Mouse (Mus musculus): Measurements from ENCODE around the gene Rhpn2. TPM values are rescaled to one million over a fixed set of nuclear protein-coding genes. Genes with fewer than 3 reads are reported as not detected.

Rhpn2 gene
- polyA plus RNA-seq, 1 experiment from 2014 or later = 5.3 TPM

DNA sequence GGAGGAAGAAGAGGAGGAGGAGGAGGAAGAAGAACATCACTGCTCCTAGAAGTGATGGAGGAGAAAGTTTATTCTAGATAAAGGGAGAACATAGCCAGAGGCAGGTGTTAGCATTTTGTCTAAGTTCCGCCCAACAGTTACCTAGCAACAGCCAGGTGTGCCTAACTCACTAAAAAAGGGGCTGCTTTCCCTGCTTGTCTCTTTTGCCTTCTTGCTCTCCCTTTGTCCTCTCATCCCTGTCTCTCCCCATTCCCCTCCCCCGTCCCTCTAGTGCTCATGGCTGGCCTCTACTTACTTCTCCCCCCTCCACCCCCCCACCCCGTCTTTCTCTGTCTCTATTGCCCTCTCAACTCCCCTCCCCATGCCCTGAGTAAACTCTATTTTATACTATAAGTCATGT, 11.8 kb upstream of the Rhpn2 start:
- no peak overlapping the region for H3K9ac ChIP-seq
- H3K4me2 ChIP-seq = no peak overlapping the region
- H3K4me3 ChIP-seq = no peak overlapping the region
- H3K36me3 ChIP-seq = no peaks in the 10 kb centered on the region
- ATAC-seq (ENCODE audit: extremely low read depth, insufficient number of reproducible peaks, low FRiP score, low TSS enrichment) = no peak
- H3K4me1 ChIP-seq = peaks cover 12% of the 10 kb centered on the region
- WGBS = 48% methylated on average over 3 of the region's 3 CpGs
- no peak overlapping the region for H3K27ac ChIP-seq (replicated peaks)
- H3K27me3 ChIP-seq (replicated peaks) = no peaks in the 10 kb centered on the region
- no peaks in the 10 kb centered on the region for H3K9me3 ChIP-seq

DNA sequence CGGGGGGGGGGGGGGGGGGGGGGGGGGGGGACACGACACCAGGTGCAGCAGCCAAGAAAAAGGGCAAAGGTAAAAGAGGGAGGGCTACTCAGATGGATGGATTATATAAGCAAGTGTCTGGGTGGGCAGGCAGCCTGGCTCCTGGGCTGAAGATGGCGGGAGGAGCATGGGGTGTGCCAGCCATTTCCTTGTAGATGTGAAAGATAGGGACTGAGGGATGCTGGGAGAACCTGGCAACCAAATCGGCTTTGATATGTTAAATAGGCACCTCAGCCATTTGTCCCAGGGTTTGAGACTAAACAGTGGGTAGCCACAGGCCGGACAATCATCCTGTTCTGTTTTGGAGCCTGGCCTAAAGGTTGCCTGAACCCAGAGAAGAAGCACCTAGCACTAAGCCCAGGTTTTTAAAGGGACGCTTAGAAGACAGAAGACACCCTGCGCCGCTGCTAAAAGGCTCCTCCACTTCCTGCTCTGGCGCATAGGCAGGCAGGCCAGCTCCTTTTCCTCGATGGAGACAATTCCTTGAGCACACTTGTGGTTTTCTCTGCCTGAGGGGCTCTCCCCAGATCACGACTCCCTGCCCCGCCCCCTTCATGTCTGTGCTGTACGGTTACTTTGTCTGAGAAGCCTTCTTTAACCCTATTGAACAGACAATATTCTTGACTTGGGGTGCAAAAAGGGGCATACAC, 11.1 kb upstream of the Rhpn2 start:
- peak overlapping the region; percentile 41 for H3K4me2 ChIP-seq
- H3K4me3 ChIP-seq = 0 out of 2 replicates have a peak overlapping the region, but pooled peaks have one; percentile 2
- H3K9ac ChIP-seq = peak overlapping the region; percentile 65
- H3K27ac ChIP-seq (replicated peaks) = no peak overlapping the region
- no peaks in the 10 kb centered on the region for H3K27me3 ChIP-seq (replicated peaks)
- H3K9me3 ChIP-seq = no peaks in the 10 kb centered on the region
- WGBS = 10% methylated on average over 11 of the region's 13 CpGs
- no peak for ATAC-seq (ENCODE audit: extremely low read depth, insufficient number of reproducible peaks, low FRiP score, low TSS enrichment)
- peaks cover 6% of the 10 kb centered on the region; the same call in 1 of the 2 replicates for H3K4me1 ChIP-seq
- H3K36me3 ChIP-seq = no peaks in the 10 kb centered on the region

DNA sequence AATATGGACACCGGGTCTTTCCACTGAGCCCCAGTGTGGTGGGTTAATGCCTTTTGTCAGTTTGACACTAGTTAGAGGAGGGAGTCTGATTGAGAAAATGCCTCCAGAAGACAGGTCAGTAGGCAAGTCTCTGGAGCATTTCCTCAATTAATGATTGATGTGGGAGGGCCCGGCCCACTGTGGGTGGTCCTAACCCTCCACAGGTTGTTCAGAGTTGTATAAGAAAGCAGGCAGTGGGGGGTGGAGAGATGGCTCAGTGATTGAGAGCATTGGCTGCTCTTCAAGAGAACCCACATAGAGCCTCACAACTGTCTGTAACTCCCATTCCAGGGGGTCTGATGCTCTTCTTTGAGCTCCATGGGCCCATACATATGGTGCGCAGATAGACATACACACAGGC, 2.4 kb upstream of the Rhpn2 start:
- H3K9me3 ChIP-seq = no peaks in the 10 kb centered on the region
- H3K36me3 ChIP-seq = no peaks in the 10 kb centered on the region
- H3K27me3 ChIP-seq (replicated peaks) = peaks cover 37% of the 10 kb centered on the region
- no peak for ATAC-seq (ENCODE audit: extremely low read depth, insufficient number of reproducible peaks, low FRiP score, low TSS enrichment)
- peaks cover 18% of the 10 kb centered on the region for H3K4me1 ChIP-seq
- no peak overlapping the region for H3K9ac ChIP-seq
- WGBS = 70% methylated on average over 3 of the region's 3 CpGs
- no peak overlapping the region for H3K27ac ChIP-seq (replicated peaks)
- H3K4me3 ChIP-seq = no peak overlapping the region
- H3K4me2 ChIP-seq = no peak overlapping the region

DNA sequence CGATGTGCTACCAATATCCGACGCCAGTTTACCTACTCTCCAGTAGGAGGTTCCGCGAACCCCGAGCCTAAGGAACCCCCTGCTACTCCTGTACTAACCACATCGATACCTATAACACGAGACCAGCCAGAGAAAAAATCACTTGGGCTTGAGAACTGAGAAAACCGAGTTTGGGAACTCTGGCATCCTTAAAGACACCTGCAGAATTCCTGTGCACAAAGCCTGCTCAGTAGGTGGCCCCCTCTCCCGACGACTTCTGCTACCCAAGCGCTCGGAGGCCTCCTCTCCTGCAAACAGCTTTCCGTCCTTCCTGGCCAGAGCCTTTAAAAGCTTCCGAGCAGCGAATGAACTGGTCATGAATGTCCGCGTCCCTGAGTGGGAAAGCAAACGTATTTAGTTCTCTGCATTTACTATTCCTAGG, 729 bp upstream of the Rhpn2 start:
- H3K4me1 ChIP-seq = peaks cover 18% of the 10 kb centered on the region
- peaks cover 43% of the 10 kb centered on the region for H3K27me3 ChIP-seq (replicated peaks)
- peak overlapping the region; percentile 99 for H3K4me2 ChIP-seq
- peak overlapping the region; percentile 75 for H3K9ac ChIP-seq
- H3K9me3 ChIP-seq = no peaks in the 10 kb centered on the region
- no peak for ATAC-seq (ENCODE audit: extremely low read depth, insufficient number of reproducible peaks, low FRiP score, low TSS enrichment)
- peak overlapping the region; percentile 49 for H3K27ac ChIP-seq (replicated peaks)
- H3K4me3 ChIP-seq = peak overlapping the region; percentile 68
- no peaks in the 10 kb centered on the region for H3K36me3 ChIP-seq
- under 1% methylated on average over 19 of the region's 19 CpGs for WGBS

DNA sequence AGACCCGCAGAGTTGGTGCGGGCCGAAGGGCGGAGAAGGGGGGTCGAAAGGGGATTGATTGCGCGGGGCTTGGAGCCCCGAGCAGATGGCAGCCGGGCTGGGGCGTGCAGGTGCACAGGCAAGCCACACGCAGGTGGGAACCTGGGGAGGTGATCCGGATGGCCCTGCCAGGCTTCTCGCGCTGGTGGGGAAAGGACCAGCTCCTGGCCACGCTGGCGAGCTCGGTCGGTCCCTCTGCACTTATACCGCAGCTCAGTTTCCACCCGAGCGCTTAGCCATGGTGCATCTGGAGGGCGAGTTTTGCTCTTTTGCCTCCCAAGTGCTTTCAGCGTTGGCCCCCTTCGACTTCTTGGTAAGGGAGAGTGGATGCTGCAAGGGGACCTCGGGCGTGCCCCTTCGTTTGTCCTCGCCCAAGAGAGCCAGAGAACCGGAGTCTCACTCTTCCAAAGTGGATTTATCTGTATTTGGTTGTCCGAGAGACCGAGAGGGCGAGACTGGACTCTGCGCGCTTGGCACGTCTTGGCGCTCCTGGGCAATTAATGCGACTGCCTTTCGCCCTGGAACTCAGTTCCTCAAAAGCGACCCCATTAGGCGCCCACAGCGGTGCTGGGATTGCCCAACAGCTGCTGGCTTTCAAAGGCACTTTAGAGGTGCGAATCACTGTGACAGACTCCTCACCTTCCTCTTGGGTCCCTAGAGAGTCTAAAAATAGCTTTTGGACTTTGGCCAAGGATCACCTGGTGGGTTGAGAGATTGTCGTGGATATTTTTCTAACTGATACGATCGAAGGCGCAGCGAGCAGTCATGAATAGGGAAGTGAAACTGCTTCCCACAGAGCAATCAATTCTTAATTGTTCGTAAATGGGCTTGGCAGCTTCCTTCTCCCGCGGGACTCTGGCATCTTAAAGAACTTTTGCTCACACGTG, 820 bp downstream of the Rhpn2 start:
- Histone ChIP-seq H3K27me3 (replicated peaks) (peaks cover 43% of the 10 kb centered on the region), H3K9ac (peak overlapping the region; percentile 86), H3K4me1 (peaks cover 18% of the 10 kb centered on the region), H3K27ac (replicated peaks) (peak overlapping the region; percentile 21), H3K4me3 (peak overlapping the region; percentile 68), H3K36me3 (no peaks in the 10 kb centered on the region), H3K9me3 (no peaks in the 10 kb centered on the region), H3K4me2 (peak overlapping the region; percentile 99)
- ATAC-seq (ENCODE audit: extremely low read depth, insufficient number of reproducible peaks, low FRiP score, low TSS enrichment) = no peak
- WGBS = 1% methylated on average over 51 of the region's 51 CpGs

DNA sequence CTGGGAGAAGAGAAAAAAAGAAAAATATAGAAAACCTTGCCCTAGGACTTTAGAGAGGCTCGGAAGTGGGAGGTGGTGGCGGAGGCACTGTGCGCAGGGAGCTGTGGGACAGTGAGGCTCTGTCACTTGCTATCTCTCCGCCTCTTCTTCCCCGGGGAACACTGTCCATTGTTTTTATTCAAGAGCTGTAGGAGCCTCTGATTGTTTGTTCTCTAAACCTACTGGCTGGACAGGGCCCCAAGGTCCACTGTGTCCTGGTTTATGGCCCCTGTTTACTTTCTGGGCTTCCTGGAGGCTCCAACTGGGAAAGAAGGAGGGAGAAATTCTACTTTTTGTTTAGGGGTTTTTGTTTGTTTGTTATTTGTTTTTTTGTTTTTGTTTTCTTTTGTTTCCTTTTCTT, 6.2 kb downstream of the Rhpn2 start:
- H3K36me3 ChIP-seq = no peaks in the 10 kb centered on the region
- H3K4me3 ChIP-seq = no peak overlapping the region
- H3K9me3 ChIP-seq = no peaks in the 10 kb centered on the region
- H3K4me2 ChIP-seq = no peak overlapping the region
- no peak for ATAC-seq (ENCODE audit: extremely low read depth, insufficient number of reproducible peaks, low FRiP score, low TSS enrichment)
- 36% methylated on average over 5 of the region's 5 CpGs for WGBS
- no peak overlapping the region for H3K27ac ChIP-seq (replicated peaks)
- H3K9ac ChIP-seq = no peak overlapping the region
- H3K4me1 ChIP-seq = peaks cover 11% of the 10 kb centered on the region
- peaks cover 17% of the 10 kb centered on the region for H3K27me3 ChIP-seq (replicated peaks)

DNA sequence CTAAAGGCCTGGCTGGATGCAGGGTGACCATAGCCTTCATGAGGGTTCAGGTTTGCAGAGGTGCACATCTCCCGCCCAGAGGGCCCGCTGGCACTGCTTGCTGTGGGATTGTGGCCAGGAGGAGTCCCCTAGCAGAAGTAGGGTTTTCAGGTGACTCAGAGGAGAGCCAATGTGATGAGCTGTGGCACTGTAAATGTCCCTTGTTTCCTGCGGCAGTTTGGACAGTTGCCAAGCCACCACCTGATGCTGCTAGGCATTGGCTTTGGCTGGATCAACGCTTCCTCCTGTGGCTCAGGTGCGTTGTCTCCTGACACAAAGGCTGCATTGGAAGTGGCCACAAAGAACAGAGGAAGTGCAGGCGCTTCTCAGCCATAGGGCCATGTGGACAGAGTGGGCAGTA, 7.3 kb downstream of the Rhpn2 start:
- Histone ChIP-seq H3K27me3 (replicated peaks) (peaks cover 9% of the 10 kb centered on the region), H3K9ac (no peak overlapping the region), H3K4me1 (peaks cover 10% of the 10 kb centered on the region), H3K4me2 (no peak overlapping the region), H3K27ac (replicated peaks) (no peak overlapping the region), H3K9me3 (no peaks in the 10 kb centered on the region), H3K4me3 (no peak overlapping the region), H3K36me3 (no peaks in the 10 kb centered on the region)
- no peak for ATAC-seq (ENCODE audit: extremely low read depth, insufficient number of reproducible peaks, low FRiP score, low TSS enrichment)
- WGBS = 76% methylated on average over 6 of the region's 6 CpGs

DNA sequence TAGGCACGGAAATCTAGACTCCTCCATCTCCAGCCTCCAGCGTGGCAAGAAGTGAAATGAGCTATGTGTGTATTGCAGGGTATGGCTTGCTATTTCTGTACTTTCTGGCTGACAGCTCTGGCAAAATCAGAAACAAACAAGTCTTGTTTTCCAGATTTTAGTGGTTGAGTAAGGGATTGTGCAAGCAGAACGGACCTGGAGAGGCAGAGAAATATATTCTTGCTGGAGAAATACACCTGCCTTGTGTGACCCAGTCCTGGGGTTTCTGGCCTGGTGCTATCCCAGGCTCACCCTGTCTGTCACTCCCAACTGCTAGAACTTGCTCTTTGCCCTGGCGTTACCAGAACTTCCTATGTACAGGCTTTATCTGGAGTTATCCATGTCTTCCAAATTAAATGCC, 8.5 kb downstream of the Rhpn2 start:
- Histone ChIP-seq H3K27ac (replicated peaks) (no peak overlapping the region; the same call in 1 of the 2 replicates), H3K9me3 (no peaks in the 10 kb centered on the region), H3K9ac (no peak overlapping the region), H3K4me2 (no peak overlapping the region), H3K4me3 (no peak overlapping the region), H3K27me3 (replicated peaks) (no peaks in the 10 kb centered on the region), H3K36me3 (no peaks in the 10 kb centered on the region), H3K4me1 (peaks cover 12% of the 10 kb centered on the region)
- no peak for ATAC-seq (ENCODE audit: extremely low read depth, insufficient number of reproducible peaks, low FRiP score, low TSS enrichment)
- 41% methylated on average over 4 of the region's 4 CpGs for WGBS

DNA sequence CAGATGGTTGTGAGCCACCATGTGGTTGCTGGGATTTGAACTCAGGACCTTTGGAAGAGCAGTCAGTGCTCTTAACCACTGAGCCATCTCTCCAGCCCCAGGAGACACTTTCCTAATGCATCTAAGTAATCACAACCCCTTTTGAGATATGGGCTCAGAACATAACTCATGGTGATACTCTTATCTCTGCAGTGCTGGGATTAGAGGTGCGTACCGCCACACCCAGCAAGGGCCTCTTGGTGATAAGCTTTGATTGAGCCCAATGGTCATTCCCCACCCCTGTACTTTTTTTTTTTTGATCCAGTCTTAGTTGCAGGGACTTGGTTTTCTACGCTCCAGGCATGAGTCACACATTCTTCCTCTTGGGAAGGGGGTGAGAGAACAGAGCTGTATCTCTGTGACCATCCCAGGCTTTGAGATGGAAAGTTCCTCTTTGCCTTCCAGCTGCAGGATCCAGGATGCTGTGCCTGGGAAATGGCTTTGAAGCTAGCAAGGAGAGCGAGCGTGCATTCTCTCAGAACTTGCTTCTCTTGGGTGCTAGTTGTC, 10.9 kb downstream of the Rhpn2 start:
- Histone ChIP-seq H3K4me1 (peaks cover 21% of the 10 kb centered on the region), H3K4me2 (no peak overlapping the region), H3K27ac (replicated peaks) (0 out of 2 replicates have a peak overlapping the region, but pooled peaks have one; percentile 12), H3K9ac (no peak overlapping the region), H3K27me3 (replicated peaks) (no peaks in the 10 kb centered on the region), H3K36me3 (no peaks in the 10 kb centered on the region), H3K4me3 (no peak overlapping the region), H3K9me3 (no peaks in the 10 kb centered on the region)
- ATAC-seq (ENCODE audit: extremely low read depth, insufficient number of reproducible peaks, low FRiP score, low TSS enrichment) = no peak
- WGBS = 49% methylated on average over 5 of the region's 5 CpGs

DNA sequence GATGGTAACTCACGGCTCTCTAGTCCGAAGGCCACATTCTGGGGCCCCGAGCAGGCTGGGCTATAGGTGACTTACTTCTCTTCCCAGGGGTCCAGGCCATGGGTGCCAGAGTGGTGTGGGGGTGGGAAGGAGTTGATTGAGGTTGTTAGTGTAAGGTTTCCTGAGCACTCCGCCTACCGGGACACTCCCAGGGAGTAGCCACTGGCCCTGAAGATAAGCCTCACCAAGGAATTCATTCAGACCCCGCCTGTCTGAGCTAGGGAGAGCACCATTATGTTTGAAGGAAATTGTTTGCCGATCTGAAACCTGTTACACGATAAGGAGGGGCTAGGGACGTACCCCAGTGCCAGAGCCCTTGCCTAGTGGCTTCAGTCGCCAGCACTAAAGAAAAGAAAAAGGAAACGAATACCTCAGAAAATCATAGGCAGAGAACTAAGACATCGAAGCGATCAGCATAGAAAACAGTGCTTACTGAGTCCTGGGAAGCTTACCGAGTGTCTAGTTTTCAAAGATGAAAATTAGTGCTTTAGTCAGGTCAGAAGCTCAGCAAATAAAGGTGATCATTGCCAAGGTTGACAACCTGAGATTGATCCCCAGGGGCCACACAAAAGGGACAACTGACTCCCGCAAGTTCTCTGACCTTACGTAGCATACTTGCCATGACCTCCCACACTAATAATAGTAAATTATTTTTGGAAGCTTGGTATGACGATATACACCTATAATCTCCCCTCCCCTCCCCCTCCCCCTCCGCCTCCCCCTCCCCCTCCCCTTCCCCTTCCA, 14.1 kb downstream of the Rhpn2 start:
- Histone ChIP-seq H3K4me3 (no peak overlapping the region), H3K27me3 (replicated peaks) (no peaks in the 10 kb centered on the region), H3K9me3 (no peaks in the 10 kb centered on the region), H3K4me2 (no peak overlapping the region), H3K36me3 (no peaks in the 10 kb centered on the region), H3K4me1 (peaks cover 13% of the 10 kb centered on the region), H3K9ac (no peak overlapping the region), H3K27ac (replicated peaks) (no peak overlapping the region)
- no peak for ATAC-seq (ENCODE audit: extremely low read depth, insufficient number of reproducible peaks, low FRiP score, low TSS enrichment)
- WGBS = 37% methylated on average over 17 of the region's 18 CpGs

DNA sequence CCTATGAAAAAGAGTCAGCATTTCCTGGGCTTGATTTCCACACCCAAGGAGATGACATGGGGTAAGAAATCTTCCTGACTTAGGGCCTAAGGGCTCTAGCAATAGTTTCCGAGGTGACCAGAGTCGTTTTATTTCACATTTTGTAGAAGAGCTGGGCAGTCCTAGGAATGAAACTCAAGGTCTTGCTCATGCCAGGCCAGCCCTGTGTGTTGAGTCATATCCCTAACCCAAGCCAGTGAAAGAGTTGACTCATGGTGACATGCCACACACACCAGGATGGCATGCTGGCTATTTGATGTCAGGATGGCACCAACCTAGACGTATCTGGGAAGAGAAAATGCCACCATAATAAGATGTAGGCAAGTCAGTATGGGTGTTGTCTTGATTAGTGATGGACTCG, 15.1 kb downstream of the Rhpn2 start:
- Histone ChIP-seq H3K9me3 (no peaks in the 10 kb centered on the region), H3K9ac (no peak overlapping the region), H3K27me3 (replicated peaks) (no peaks in the 10 kb centered on the region), H3K4me3 (no peak overlapping the region), H3K36me3 (no peaks in the 10 kb centered on the region), H3K4me2 (no peak overlapping the region), H3K27ac (replicated peaks) (no peak overlapping the region), H3K4me1 (peaks cover 13% of the 10 kb centered on the region)
- ATAC-seq (ENCODE audit: extremely low read depth, insufficient number of reproducible peaks, low FRiP score, low TSS enrichment) = no peak
- WGBS = 84% methylated on average over 4 of the region's 4 CpGs

Data from heart, embryonic 13.5 days (tissue).